Mouse (Mus musculus) embryonic facial prominence, embryonic 15.5 days (tissue): ENCODE measurements around the gene D3Ertd254e. TPM values are rescaled to one million over a fixed set of nuclear protein-coding genes. Genes with fewer than 3 reads are reported as not detected.

Experiments
- ATAC-seq: fragments of 200-750 bp; cut with Nextera tagmentation; 2 replicates; pipeline ENCODE4 v1.8.0; 2017; ENCODE audit warnings: low read depth, moderate TSS enrichment; ENCODE audit not compliant: insufficient number of reproducible peaks, low FRiP score, low TSS enrichment
- H3K27ac ChIP-seq: fragments of 300-500 bp; sonication (generic); replicated peaks from 2 replicates; pipeline ENCODE4 v1.5.1; 2015; ENCODE audit warnings: mild to moderate bottlenecking, inconsistent platforms
- H3K27me3 ChIP-seq: fragments of 300-500 bp; sonication (generic); 2 replicates; pipeline ENCODE4 v1.6.1; 2015; ENCODE audit warnings: inconsistent platforms
- H3K36me3 ChIP-seq: fragments of 300-500 bp; sonication (generic); 2 replicates; pipeline ENCODE4 v1.6.1; 2015; ENCODE audit warnings: mild to moderate bottlenecking, inconsistent platforms
- H3K4me1 ChIP-seq: fragments of 300-500 bp; sonication (generic); 2 replicates; pipeline ENCODE4 v1.6.1; 2015; ENCODE audit warnings: inconsistent platforms
- H3K4me2 ChIP-seq: fragments of 300-500 bp; sonication (generic); replicated peaks from 2 replicates; pipeline ENCODE4 v1.6.1; 2015; ENCODE audit warnings: mild to moderate bottlenecking, inconsistent platforms
- H3K4me3 ChIP-seq: fragments of 300-500 bp; sonication (generic); replicated peaks from 2 replicates; pipeline ENCODE4 v1.5.1; 2015; ENCODE audit warnings: mild to moderate bottlenecking, inconsistent platforms
- H3K9ac ChIP-seq: fragments of 300-500 bp; sonication (generic); 2 replicates; pipeline ENCODE4 v1.6.1; 2015; ENCODE audit warnings: inconsistent platforms
- H3K9me3 ChIP-seq: fragments of 300-500 bp; sonication (generic); replicated peaks from 2 replicates; pipeline ENCODE4 v1.6.1; 2016; ENCODE audit warnings: inconsistent platforms
- WGBS: fragments of 180-500 bp; shearing (Covaris S2); methylation state at CpG from one replicate; pipeline ENCODE4 v1.1.7; 2015; 5-methylcytosine and 5-hydroxymethylcytosine counted together
- polyA plus RNA-seq: library from polyadenylated mRNA; unstranded; fragments of >200 nt; fragmentation: Nextera tagmentation; extraction: Ambion mirVana; gene quantifications from 2 replicates; pipeline ENCODE4 v1.2.1, GENCODE M21; 2015

The D3Ertd254e gene
- polyA plus RNA-seq, 1 experiment from 2014 or later, result 7.5 TPM

- Histone ChIP-seq H3K4me3 (no peak overlapping the region), H3K4me2 (no peak overlapping the region), H3K27me3 (no peaks in the 10 kb centered on the region), H3K27ac (no peak overlapping the region), H3K4me1 (no peaks in the 10 kb centered on the region), H3K36me3 (peaks cover 14% of the 10 kb centered on the region), H3K9ac (no peak overlapping the region), H3K9me3 (no peaks in the 10 kb centered on the region)
- no peak for ATAC-seq
- 89% methylated on average over 1 of the region's 1 CpGs for WGBS
Observed at GRCm38 (mm10) chr3:36171348-36171747, 20.5 kb downstream of the D3Ertd254e start.

- WGBS, result 82% methylated on average over 2 of the region's 2 CpGs
- Histone ChIP-seq H3K9me3 (no peaks in the 10 kb centered on the region), H3K27me3 (no peaks in the 10 kb centered on the region), H3K4me2 (no peak overlapping the region), H3K4me3 (no peak overlapping the region), H3K4me1 (no peaks in the 10 kb centered on the region), H3K27ac (no peak overlapping the region), H3K36me3 (no peaks in the 10 kb centered on the region), H3K9ac (no peak overlapping the region)
- no peak for ATAC-seq
Observed at GRCm38 (mm10) chr3:36173761-36174160, 22.9 kb downstream of the D3Ertd254e start.

GRCm38 (mm10) chr3:36181519-36181918 lies 30.7 kb downstream of the D3Ertd254e start:
- H3K4me2 ChIP-seq, result no peak overlapping the region
- H3K9me3 ChIP-seq, result no peaks in the 10 kb centered on the region
- no peaks in the 10 kb centered on the region for H3K36me3 ChIP-seq
- no peaks in the 10 kb centered on the region for H3K27me3 ChIP-seq
- no peaks in the 10 kb centered on the region for H3K4me1 ChIP-seq
- no peak overlapping the region for H3K9ac ChIP-seq
- WGBS, result 9% methylated on average over 4 of the region's 4 CpGs
- H3K27ac ChIP-seq, result no peak overlapping the region
- no peak for ATAC-seq
- no peak overlapping the region for H3K4me3 ChIP-seq

DNA sequence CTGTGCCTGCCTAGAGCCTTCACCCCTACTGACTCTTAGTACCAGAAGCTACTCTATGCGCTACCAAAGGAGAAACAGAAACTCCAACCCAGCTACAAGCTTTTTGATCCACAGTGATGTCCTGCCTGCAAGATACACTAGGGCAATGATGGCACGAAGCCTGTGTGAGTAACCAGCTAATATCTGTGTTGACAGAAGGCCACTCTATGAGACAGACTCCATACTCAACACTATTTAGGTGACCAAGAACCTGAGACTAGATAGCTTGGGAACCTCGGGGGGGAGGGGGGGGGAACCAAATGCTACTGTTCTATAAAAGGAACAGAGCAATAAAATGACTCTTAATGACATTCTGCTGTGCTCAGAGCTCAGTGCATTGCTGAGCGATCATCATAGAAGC lies 35.7 kb downstream of the D3Ertd254e start:
- 82% methylated on average over 4 of the region's 4 CpGs for WGBS
- H3K36me3 ChIP-seq, result no peaks in the 10 kb centered on the region

GRCm38 (mm10) chr3:36189243-36189642 lies 38.4 kb downstream of the D3Ertd254e start:
- Histone ChIP-seq H3K4me1 (no peaks in the 10 kb centered on the region), H3K27ac (no peak overlapping the region), H3K4me2 (no peak overlapping the region), H3K27me3 (no peaks in the 10 kb centered on the region), H3K4me3 (no peak overlapping the region), H3K9ac (no peak overlapping the region), H3K9me3 (no peaks in the 10 kb centered on the region), H3K36me3 (no peaks in the 10 kb centered on the region)
- WGBS, result 87% methylated on average over 8 of the region's 8 CpGs
- ATAC-seq, result no peak

More for the DNA sequence above, 35.7 kb downstream of the D3Ertd254e start:
- no peak for ATAC-seq
- Histone ChIP-seq H3K27ac (no peak overlapping the region), H3K9me3 (no peaks in the 10 kb centered on the region), H3K4me3 (no peak overlapping the region), H3K4me1 (no peaks in the 10 kb centered on the region), H3K9ac (no peak overlapping the region), H3K4me2 (no peak overlapping the region), H3K27me3 (no peaks in the 10 kb centered on the region)

GRCm38 (mm10) chr3:36201098-36201497 lies 50.3 kb downstream of the D3Ertd254e start:
- no peak overlapping the region for H3K4me3 ChIP-seq
- H3K27me3 ChIP-seq, result no peaks in the 10 kb centered on the region
- 42% methylated on average over 5 of the region's 5 CpGs for WGBS
- no peak overlapping the region for H3K4me2 ChIP-seq
- no peaks in the 10 kb centered on the region for H3K36me3 ChIP-seq
- no peak overlapping the region for H3K9ac ChIP-seq
- H3K4me1 ChIP-seq, result no peaks in the 10 kb centered on the region
- ATAC-seq, result no peak
- H3K27ac ChIP-seq, result no peak overlapping the region
- H3K9me3 ChIP-seq, result no peaks in the 10 kb centered on the region

DNA sequence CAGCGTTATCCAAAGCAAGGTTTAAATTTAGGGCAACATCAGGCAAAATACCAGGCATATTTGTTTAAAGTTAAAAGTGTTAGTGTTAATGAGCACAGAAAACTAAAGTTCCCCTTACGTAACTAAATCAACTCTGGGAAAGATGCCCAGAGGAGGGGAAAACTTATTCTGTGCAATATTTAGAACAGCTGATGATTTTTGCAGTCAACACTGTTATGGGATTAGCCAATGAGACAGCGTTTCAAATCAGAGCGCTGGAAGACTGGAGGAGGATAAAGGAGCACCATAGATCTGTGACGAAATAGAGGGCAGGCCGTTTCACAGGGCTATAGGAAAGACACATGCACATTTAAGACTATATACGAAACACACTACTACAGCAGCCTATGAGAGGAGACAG lies 52.1 kb downstream of the D3Ertd254e start:
- H3K9me3 ChIP-seq, result no peaks in the 10 kb centered on the region
- H3K36me3 ChIP-seq, result no peaks in the 10 kb centered on the region
- H3K9ac ChIP-seq, result no peak overlapping the region
- H3K4me3 ChIP-seq, result no peak overlapping the region
- 45% methylated on average over 7 of the region's 7 CpGs for WGBS
- no peak for ATAC-seq
- no peaks in the 10 kb centered on the region for H3K27me3 ChIP-seq
- H3K4me2 ChIP-seq, result no peak overlapping the region
- no peak overlapping the region for H3K27ac ChIP-seq
- H3K4me1 ChIP-seq, result no peaks in the 10 kb centered on the region

DNA sequence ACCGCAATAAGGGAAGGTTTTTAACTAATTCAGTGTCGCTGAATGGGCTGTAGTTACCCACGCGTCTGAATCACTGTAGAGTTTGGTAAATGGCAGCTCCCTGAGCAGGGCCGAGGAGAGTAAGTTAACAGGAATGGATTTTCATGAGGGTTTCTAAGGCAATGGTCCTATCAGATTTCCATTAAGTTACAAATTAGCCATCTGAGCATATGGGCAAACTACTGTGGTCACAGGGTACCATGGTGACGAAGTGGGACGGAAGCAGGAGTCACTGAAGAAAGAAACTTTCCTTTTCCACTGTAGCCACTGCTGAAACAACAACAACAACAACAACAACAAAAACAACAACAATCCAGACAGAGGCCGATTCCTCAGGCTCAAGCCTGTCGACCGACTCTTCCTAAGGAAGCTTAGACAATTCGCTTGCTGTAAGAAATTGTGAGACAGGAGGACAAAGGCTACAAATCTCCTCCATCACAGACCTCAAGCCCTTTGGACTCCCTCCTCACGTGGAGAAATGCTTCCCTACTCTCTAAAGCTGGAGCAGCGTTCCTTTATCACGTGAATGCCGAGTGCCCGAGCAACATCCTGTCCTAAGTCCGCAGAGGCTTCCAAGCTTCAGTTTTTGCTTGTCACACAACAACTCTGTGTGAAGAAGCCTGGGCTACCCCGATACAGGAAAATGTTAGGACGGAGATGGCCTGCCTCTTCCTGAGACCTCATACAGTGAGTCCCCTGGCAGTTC lies 56.9 kb downstream of the D3Ertd254e start:
- H3K9ac ChIP-seq, result no peak overlapping the region
- no peaks in the 10 kb centered on the region for H3K27me3 ChIP-seq
- H3K4me3 ChIP-seq, result no peak overlapping the region
- WGBS, result 70% methylated on average over 19 of the region's 19 CpGs
- no peak for ATAC-seq
- H3K9me3 ChIP-seq, result no peaks in the 10 kb centered on the region
- no peak overlapping the region for H3K27ac ChIP-seq
- no peak overlapping the region for H3K4me2 ChIP-seq
- H3K4me1 ChIP-seq, result no peaks in the 10 kb centered on the region
- H3K36me3 ChIP-seq, result no peaks in the 10 kb centered on the region

DNA sequence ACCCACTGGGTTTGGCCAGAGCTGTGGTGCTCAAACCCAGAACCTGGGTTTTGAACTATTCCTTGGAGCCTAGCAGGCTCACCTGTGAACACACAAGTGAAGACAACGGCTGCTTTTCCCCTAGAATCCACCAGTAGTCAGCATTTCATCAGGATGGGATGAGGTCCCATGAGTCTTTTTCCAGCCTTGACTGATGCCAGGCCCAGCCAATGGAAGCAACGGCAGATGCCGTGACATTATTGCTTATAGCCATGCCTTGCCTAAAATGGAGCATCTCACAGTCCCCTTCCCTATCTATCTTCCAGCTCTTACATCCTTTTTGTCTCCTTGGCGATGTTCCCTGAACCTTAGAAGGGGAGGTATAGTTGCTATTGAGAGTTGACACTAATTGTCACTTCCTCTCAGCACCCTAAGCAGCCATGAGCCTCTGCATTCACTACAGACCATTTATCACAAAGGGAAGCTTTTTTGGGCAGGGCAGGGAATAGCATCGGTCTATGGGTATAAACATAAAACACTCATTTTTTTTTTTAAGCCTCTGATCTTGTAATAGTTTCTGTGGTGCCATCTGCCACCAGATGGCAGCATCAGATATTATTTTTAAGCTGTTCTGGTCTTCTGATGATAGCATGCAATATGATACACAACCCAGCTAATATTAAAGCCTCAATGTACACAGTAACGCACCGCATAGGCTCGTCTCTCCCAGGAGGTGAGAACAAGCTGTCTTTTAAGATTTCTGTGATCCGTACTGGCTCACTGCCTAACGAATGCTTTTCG lies 59.1 kb downstream of the D3Ertd254e start:
- Histone ChIP-seq H3K4me2 (no peak overlapping the region), H3K27me3 (no peaks in the 10 kb centered on the region), H3K4me1 (no peaks in the 10 kb centered on the region), H3K36me3 (no peaks in the 10 kb centered on the region), H3K9ac (no peak overlapping the region), H3K27ac (no peak overlapping the region), H3K9me3 (no peaks in the 10 kb centered on the region), H3K4me3 (no peak overlapping the region)
- 48% methylated on average over 11 of the region's 11 CpGs for WGBS
- no peak for ATAC-seq

DNA sequence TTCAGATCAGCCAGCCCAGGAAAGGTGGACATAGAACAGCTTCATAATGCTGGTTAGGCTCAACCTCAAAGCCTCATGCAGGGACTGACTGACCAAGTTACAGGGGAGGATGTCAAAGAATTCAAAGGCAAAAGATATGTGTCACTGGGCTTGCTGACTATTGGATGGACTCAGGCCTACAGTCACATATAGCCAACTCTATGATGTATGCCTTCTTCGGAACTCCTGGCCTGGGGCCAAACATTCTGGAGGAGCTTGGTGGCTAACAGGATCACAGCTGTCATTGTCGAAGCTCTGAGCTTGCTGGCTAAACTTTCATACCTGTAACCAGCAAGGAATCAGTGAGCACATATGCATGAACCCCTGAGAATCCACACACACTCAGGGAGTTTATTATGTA lies 60.1 kb downstream of the D3Ertd254e start:
- no peaks in the 10 kb centered on the region for H3K4me1 ChIP-seq
- H3K4me2 ChIP-seq, result no peak overlapping the region
- no peak for ATAC-seq
- WGBS, result 36% methylated on average over 2 of the region's 2 CpGs
- no peaks in the 10 kb centered on the region for H3K9me3 ChIP-seq
- H3K27ac ChIP-seq, result no peak overlapping the region
- H3K36me3 ChIP-seq, result no peaks in the 10 kb centered on the region
- H3K4me3 ChIP-seq, result no peak overlapping the region
- no peaks in the 10 kb centered on the region for H3K27me3 ChIP-seq
- H3K9ac ChIP-seq, result no peak overlapping the region

- ATAC-seq, result no peak
- no peaks in the 10 kb centered on the region for H3K27me3 ChIP-seq
- no peaks in the 10 kb centered on the region for H3K36me3 ChIP-seq
- no peak overlapping the region for H3K27ac ChIP-seq
- 81% methylated on average over 4 of the region's 4 CpGs for WGBS
- no peaks in the 10 kb centered on the region for H3K9me3 ChIP-seq
- H3K9ac ChIP-seq, result no peak overlapping the region
- no peak overlapping the region for H3K4me3 ChIP-seq
- H3K4me2 ChIP-seq, result no peak overlapping the region
- no peaks in the 10 kb centered on the region for H3K4me1 ChIP-seq
Observed at GRCm38 (mm10) chr3:36212758-36213157, 61.9 kb downstream of the D3Ertd254e start.
